Mouse (Mus musculus): ENCODE data around the gene Drc3. TPM values are rescaled to one million over a fixed set of nuclear protein-coding genes. Genes with fewer than 3 reads are reported as not detected.

Drc3 gene
- total RNA-seq, 1 experiment from 2014 or later = not detected

DNA sequence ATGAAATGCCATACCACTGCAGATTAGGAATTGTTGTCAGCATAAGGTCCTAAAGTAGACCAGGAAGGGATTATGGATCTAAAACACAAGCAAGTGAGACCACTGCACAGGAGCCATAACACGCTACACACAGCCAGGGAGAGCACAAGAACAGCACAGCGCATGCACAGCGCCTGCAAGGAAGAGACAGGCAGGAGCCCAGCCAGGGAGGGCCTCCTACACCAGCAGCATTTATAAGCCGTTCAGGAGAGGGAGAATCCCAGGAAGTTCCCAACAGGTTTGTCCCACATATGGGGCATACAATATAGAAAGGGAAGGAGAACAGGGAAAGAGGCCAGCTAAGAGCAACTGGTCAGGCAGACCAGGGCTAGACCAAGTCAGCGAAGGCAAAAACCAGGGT is 19.7 kb upstream of the Drc3 start:
- no peak for ATAC-seq (replicated peaks; ENCODE audit: insufficient number of reproducible peaks, low FRiP score, low TSS enrichment, poor library complexity, severe bottlenecking)

DNA sequence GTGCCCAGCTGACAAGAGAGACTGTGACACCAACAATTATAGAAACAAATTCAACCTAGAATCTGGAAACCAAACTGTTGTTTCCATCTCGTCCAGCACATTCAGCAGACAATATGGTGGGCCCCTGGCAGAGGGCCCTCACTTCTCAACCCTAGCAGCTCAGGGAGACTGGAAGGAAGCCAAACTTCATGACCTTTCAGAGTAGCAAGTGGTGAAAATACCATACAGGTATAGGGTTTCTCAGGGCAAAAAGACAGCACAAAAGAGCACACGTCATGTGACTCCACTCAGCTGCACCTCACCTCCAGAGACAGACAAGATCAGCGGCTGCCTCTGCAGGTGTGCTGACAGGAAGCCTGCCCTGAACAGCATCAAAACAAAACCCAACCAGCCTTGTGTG is 19.0 kb upstream of the Drc3 start:
- no peak for ATAC-seq (replicated peaks; ENCODE audit: insufficient number of reproducible peaks, low FRiP score, low TSS enrichment, poor library complexity, severe bottlenecking)

DNA sequence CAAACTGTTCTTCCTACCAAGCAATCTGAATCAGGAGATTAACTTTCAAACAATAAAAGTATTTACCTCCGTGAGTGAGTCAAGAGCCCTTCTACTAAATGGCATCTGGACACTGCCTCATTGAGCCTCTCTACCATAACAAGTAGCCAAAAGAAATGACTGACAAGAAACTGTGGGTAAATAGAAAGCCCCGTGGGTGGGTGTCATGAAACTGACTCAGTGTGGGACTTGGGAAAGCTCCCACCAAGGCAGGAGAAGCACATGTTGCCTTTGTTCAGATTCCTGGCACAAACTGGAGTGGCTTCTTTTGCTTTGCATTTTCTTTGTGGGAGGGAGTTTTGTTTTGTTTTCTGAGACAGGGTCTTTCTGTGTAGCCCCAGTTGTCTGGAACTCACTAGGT is 17.4 kb upstream of the Drc3 start:
- no peak for ATAC-seq (replicated peaks; ENCODE audit: insufficient number of reproducible peaks, low FRiP score, low TSS enrichment, poor library complexity, severe bottlenecking)

DNA sequence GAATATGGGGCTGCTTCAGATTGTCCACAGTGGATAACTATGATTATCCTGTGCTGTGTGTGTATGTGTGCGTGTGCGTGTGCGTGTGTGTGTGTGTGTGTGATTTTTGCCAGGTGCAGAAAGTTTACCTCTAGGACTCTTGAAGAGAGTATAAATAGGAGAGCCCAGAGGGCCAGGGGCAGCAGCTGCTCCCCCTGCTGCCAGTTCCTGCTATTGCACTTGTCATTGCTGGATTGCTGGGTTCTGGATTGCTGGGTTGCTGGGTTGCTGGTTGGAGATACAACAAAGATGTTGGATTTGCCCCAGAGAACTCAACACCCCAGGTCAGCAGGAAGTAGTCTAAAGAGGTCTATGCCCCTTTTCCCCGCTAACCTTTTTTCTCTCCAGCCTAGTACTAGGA is 14.8 kb upstream of the Drc3 start:
- no peak for ATAC-seq (replicated peaks; ENCODE audit: insufficient number of reproducible peaks, low FRiP score, low TSS enrichment, poor library complexity, severe bottlenecking)

DNA sequence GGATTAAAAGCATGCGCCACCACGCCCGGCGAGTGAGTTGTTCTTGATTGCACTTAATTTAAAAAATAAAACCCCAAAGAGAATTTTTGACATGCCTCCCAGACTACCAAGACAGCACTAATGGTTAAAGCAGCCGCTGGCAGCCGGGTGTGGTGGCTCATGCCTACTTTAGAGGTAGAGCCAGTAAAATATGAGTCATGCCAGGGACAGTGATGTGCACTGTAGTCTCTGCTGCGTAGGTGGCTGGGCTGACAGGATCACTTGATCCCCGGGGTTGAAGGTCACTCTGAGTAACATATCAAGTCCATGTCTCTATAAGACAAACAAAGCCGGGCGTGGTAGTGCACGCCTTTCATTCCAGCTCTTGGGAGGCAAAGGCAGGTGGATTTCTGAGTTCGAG is 13.8 kb upstream of the Drc3 start:
- ATAC-seq (replicated peaks; ENCODE audit: insufficient number of reproducible peaks, low FRiP score, low TSS enrichment, poor library complexity, severe bottlenecking) = no peak

DNA sequence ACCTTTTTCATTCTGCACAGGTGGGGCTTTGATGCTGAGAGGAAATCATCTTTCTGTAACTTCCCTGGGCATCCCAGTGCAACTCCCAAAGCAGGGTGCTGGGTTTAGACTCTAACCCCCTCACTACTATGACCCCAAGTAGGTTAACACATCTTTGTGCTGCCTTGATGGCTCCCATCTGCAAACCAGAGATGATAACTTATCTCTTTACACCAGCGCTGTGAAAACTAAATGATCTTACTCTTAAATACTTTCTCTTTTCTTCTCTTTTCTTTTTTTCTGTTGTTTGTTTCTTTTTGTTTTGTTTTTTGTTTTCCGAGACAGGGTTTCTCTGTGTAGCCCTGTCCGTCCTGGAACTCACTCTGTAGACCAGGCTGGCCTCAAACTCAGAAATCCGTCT is 7.3 kb upstream of the Drc3 start:
- no peak for ATAC-seq (replicated peaks; ENCODE audit: insufficient number of reproducible peaks, low FRiP score, low TSS enrichment, poor library complexity, severe bottlenecking)

DNA sequence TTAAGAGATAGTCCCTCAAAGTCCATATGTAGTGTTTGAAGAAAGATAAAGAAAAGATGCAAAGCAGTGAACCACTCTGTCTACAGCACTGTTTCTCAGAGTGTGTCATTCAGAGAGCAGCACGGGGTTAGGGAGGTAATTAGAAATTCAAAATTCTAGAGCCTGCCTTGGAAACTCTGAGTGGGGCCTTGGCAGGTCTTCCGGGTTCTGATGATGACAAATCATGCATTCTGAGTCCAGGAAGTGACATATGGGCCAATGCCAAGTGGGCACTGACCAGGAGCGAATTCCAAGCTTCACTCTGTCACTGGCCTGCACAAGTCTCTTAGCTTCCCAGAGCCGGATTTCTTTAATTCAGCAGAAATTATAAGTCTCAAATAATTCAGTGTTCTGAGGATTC is 6.6 kb upstream of the Drc3 start:
- ATAC-seq (replicated peaks; ENCODE audit: insufficient number of reproducible peaks, low FRiP score, low TSS enrichment, poor library complexity, severe bottlenecking) = no peak

DNA sequence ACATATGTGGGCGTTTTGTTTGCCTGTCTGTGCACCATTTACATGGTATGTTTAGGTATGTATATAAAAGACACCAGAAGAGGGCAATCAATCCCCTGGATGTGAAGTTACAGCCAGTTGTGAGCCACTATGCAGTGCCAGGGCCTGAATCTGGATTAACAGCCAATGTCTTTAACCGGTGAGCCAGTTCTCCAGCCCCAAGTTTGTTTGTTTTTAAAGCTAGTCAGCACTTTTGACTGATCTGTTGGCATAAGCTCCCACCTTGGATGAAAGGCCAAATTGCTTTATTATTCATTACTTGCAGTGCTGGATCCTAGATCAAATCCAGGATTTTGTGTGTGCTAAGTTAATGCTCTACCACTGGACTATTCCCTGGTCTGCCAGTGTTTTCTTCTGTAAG is 1.7 kb upstream of the Drc3 start:
- no peak for ATAC-seq (replicated peaks; ENCODE audit: insufficient number of reproducible peaks, low FRiP score, low TSS enrichment, poor library complexity, severe bottlenecking)

DNA sequence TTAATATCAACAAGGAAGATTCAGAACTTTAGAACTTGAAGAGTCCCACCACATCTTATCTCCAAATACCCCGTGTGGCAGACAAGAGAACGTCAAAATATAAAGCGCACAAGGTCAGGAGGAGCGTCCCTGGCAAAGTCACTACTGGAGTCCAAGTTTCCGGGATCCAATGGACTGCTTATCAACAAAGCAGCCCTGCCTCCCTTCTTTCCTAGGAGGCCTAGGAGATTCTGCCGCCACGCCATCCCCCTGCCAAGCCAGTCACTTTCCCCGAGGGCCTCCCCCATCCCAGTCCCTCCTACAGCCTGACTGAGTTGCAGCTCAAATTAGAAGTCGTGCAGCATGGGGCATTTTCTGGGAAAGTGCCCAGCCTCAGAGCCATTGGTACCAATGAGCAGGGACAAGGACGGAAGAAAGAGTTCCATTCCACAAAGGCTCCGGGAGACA is 1.2 kb upstream of the Drc3 start:
- no peak for ATAC-seq (replicated peaks; ENCODE audit: insufficient number of reproducible peaks, low FRiP score, low TSS enrichment, poor library complexity, severe bottlenecking)

DNA sequence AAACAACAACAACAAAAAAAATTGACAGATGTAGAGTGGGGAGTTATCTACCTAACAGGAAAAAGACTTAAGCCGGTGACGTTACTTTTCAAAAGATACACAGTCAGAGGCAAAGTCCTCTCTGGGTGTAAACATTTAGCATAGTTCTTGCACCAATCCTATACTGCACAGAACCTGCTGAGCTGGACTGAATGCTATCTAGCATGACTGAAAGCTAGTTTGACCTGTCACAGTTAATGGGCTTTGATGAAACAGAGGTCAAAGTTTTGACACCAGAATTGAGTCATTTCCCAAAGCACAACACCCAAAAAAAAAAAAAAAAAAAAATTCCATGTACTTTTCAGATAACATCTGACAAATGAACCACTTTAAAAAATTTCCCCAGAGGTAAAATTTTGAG is 2.8 kb downstream of the Drc3 start:
- no peak for ATAC-seq (replicated peaks; ENCODE audit: insufficient number of reproducible peaks, low FRiP score, low TSS enrichment, poor library complexity, severe bottlenecking)

DNA sequence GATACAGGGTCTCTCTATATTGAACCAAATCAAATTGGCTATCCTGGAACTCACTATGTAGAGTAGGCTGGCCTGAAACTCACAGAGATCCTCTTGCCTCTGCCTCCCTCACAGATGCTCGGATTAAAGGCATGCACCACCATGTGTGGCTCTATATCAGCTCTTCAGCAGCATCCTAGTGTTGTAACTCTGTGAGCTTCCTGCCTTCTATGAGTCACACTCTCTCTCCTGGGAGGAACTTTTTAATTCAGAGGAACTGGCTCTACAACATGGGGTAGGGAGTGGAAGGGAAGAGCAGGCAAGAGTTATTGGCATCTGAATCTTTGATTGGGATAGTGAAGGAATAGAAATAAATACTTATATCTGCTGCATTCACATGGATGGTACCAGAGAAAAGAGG is 4.0 kb downstream of the Drc3 start:
- ATAC-seq (replicated peaks; ENCODE audit: insufficient number of reproducible peaks, low FRiP score, low TSS enrichment, poor library complexity, severe bottlenecking) = no peak

DNA sequence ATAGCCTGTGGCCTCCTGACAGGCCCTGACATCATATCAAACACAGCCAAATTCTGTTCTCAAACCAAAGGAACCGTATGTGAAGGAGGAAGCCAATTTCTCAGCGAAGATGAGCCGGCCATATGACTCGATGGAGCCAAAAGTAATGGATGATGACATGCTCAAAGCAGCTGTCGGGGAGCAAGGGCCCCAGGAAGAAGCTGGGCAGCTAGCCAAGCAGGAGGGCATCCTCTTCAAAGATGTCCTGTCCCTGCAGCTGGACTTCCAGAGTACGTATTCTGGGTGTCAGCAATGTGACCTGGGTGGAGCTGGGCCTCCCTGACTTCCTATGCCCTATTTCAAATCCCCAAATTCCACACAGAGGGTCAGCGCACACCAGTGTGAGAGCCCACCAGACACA is 5.4 kb downstream of the Drc3 start:
- no peak for ATAC-seq (replicated peaks; ENCODE audit: insufficient number of reproducible peaks, low FRiP score, low TSS enrichment, poor library complexity, severe bottlenecking)

DNA sequence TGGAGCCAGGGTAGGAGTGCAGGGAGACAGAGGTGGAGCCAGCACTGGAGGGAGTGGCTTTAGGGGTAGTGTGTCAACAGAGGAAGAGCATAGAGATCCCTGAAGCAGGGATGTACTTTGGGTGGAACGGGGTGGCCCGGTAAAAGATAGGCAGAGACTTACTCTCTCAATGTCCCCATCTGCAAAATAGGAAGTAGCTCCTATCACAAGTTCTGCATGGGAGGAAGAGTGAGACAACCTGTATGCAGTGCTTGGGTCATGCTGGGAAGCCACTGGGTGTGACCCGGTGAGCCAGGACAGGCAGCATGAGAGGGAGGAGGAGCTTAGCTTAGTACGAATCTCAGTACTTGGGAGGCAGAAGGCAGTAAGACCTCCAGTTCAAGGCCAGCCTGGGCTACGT is 6.0 kb downstream of the Drc3 start:
- no peak for ATAC-seq (replicated peaks; ENCODE audit: insufficient number of reproducible peaks, low FRiP score, low TSS enrichment, poor library complexity, severe bottlenecking)

DNA sequence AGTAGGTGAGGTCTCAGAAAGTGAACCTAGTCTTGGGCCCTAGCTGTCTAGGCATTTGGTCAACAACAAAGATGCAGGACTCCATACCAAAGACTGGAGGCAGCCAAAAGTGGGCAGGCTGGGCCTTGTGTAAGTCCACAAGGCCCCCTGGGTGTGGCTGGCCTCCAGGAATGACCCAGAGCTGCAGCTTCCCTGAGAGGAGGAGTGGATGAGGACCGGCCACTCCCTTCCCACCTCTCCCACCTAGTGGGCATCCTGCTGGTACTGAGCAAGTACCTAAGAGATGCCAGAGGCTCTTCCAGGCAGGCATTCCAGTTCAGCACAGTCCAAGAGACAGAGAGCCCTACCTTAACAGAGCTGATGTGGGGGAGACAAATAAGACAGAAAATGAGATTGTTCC is 6.8 kb downstream of the Drc3 start:
- ATAC-seq (replicated peaks; ENCODE audit: insufficient number of reproducible peaks, low FRiP score, low TSS enrichment, poor library complexity, severe bottlenecking) = no peak

DNA sequence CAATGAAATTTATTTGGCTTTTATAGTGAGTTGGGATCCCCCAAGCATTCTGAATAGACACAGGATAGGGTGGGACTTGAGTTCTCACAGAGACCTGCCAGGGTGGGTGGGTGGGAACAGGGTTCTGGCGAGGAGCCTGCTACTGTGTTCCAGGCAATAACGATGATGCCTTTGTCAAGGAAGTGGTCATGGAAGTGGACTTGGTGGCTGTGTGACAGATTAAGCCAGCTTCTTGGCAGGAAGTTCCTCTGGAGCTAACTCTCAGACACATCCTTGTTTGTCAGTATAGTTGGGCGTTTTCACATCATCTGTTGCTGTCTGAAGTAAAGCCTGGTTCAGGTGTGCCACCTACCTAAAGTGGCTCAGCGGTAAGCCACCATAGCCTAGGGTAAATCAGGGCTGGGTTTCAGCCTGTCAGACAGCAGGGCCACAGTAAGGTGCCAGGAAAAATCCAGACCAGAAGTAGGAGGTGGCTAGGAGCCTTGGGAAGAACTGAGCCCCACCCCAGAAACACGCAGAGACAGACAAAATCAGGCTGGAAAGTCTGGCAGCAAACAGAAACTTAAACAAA is 7.6 kb downstream of the Drc3 start:
- no peak for ATAC-seq (replicated peaks; ENCODE audit: insufficient number of reproducible peaks, low FRiP score, low TSS enrichment, poor library complexity, severe bottlenecking)

DNA sequence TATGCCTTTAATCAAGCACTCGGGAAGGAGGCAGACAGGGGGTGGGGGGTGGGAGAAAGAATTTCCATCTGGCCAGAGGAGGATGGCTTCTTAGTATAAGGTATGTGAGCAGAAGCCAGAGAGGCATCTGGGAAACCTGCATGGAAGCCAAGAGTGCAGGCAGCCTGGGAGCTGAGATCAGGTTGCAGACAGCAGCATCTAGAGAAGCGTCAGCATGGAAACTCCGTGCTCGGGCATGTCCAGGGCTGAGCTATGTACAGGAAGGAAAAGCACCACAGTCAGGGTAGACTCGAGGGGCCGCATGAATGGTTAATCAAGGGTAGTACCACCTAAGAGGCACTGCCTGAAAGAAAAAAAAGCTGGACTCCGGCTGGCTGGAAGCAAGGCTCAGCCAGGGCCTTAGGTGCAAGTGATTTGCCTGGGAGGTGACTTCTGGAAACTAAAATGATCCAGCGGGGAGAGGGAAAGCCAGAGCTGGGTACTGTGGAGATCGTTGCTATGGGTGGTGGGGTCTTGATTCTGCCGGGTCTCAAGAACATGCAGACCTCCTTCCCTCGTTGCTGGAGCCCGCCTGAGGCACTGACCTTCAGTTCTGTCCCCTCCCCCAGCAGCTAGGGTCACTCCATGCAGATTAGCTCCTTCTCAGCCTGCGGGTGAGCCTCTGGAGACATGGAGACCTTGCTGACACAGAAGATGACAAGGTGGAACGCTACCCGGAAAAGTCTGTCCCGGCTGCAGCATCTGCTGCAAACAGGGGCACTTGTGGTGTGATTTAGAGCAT is 13.3 kb downstream of the Drc3 start:
- ATAC-seq (replicated peaks; ENCODE audit: insufficient number of reproducible peaks, low FRiP score, low TSS enrichment, poor library complexity, severe bottlenecking) = no peak

DNA sequence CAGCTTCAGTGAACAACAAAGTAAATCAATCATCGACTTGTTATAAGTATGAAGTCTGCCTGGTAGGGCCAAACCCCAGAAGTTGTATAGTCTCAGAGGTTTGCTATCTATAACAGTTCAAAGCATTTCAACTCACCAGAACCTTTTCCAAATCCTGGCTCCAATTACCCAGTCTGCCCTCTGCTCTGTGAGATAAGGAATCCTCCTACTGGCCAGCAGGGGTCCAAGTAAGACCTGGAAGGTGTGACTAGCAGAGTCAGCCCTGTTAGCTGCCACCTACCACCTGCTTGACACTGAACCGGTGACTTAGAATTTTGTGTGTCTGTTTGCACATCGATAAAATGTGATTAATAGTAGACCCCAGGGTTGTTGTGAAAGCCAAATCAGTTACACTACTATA is 14.1 kb downstream of the Drc3 start:
- no peak for ATAC-seq (replicated peaks; ENCODE audit: insufficient number of reproducible peaks, low FRiP score, low TSS enrichment, poor library complexity, severe bottlenecking)

DNA sequence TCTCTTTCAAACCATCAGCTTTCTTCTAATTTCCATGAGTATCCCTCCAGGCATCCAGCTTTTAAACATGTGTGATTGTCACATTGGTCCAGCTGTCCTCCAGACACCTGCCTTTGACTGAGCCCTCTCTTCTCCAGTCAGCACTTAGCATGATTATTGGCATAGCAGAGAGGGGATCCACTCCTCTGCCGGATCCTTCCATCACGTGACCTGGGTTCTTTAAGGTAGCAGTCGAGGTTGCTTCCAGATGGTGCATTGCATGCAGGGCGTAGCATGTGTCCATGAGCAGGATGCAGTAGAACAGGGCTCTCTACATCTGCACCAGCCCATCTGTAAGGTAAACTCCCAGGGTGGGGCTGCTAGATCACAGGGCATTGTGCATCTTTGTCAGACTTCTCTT is 15.8 kb downstream of the Drc3 start:
- ATAC-seq (replicated peaks; ENCODE audit: insufficient number of reproducible peaks, low FRiP score, low TSS enrichment, poor library complexity, severe bottlenecking) = no peak

DNA sequence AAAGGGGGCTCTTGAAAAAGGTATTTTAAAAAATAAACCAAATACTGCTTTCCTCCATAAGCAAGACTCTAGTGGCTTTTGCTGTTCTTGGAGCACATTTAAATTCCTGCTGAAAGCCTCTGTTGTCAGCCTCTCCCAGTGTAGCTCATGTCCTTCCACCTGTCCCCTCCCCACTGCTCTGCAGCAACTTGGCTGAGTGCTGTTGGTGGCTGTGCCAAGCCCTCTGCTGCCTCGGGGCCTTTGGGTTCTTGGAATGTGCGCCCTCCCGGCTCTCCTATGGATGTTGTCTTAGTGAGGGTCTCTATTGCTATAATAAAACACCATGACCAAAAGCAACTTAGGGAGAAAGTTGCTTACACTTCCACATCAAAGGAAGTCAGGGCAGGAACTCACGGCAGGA is 16.3 kb downstream of the Drc3 start:
- ATAC-seq (replicated peaks; ENCODE audit: insufficient number of reproducible peaks, low FRiP score, low TSS enrichment, poor library complexity, severe bottlenecking) = no peak

DNA sequence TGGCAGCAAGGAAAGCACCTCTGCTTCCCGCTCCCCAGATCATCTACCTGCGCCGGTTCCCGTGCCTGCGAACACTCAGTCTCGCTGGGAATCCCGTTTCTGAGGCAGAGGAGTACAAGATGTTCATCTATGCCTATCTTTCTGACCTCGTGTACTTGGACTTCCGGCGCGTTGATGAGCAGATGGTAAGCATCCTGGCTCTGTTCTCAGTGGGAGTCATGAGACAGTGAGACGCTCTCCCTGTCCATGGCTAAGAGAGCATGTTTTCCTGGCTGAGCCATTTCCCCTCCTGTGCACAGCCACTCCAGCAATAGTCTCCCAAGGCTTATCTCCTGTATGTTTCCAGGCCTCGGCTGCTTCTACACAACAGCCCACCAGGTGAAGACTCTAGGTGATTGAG is 17.3 kb downstream of the Drc3 start:
- ATAC-seq (replicated peaks; ENCODE audit: insufficient number of reproducible peaks, low FRiP score, low TSS enrichment, poor library complexity, severe bottlenecking) = no peak

DNA sequence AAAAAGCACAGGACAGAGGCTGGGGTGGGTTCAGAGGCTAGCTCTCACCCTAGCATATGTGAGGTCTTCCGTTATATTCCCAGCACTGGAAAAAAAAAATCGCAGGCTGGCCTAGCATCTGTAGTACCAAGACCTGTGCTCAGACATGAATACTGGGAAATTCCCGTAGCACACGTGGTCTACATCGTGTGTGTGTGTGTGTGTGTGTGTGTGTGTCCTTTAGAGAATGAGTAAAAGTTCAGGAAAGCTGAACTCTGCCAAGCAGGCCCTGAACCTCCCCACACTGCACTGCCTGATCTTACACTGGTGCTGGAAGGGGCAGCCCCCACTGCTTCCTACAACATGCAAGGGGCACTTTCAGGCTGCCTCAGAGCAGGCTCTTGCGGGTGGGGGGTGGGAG is 21.4 kb downstream of the Drc3 start:
- ATAC-seq (replicated peaks; ENCODE audit: insufficient number of reproducible peaks, low FRiP score, low TSS enrichment, poor library complexity, severe bottlenecking) = no peak

Data from monocyte, adult 5-6 weeks (primary cell).